Comparison of ENCODE assay signal across 8 mouse cellular contexts in the genomic region with DNA sequence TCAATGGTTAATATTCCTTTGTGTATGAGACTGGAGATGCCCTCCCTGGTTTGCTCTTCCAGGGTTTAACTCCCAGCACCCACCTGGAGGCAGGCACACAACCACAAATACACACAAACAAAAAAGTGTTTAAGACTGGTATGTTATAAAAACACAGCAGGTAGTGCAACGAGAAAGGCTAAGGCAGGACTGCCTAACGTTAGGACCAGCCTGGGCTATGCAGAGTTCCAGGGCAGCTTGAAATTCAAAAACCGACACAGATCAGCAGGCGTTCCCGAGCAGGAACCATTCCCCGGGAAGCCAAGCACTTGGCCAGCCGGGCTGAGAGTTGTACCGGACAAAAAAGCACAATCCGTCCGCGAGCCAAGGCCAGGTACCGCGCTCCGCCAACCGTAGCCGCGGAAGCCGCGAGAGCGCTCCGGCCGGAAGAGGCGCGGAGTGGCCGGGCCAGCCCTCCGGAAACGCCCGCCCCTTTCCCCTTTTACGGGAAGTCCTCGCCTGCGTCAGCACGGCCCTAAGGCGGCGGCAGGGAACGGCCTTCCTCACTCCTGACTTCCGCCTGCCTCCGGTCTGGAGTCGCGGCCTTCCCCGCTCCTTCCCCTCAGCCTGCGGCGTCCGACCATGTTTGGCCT. TPM values are rescaled to one million over a fixed set of nuclear protein-coding genes. Genes with fewer than 3 reads are reported as not detected.
DNase-seq lines count a peak whose midpoint lies in the region; ATAC-seq and TF ChIP-seq lines count a peak whose summit lies in the region.

A gene (plus strand): TSS at position 553 of the 632 bp plus-strand sequence.

- WGBS in hindbrain, embryonic 13.5 days = under 1% methylated on average over 43 of the region's 43 CpGs

- peak; percentile 90 for DNase-seq in Patski (ENCODE audit: low read depth, low spot score)
- peak; percentile 94 to 96 for DNase-seq in cerebellum, postnatal 14 days
- peak; percentile 84 to 89 for DNase-seq in frontal cortex, postnatal 25 days (ENCODE audit: low spot score in 2 of 2)
- DNase-seq in layer of hippocampus, postnatal 25 days (ENCODE audit: extremely low spot score in 1 of 2, low spot score in 1 of 2) = peak; percentile 87 to 91
- DNase-seq in lung, postnatal 14 days = peak; percentile 98
- DNase-seq in ovary, postnatal 36 days (ENCODE audit: low spot score) = peak; percentile 96
- peak; percentile 94 for DNase-seq in thymus, postnatal 14 days

- H3K36me3 ChIP-seq in hindbrain, embryonic 13.5 days = peaks cover 23% of the 10 kb centered on the region

- peak within 1 kb of the TSS; percentile 64 for H3K4me2 ChIP-seq in hindbrain, embryonic 13.5 days

- in situ Hi-C loops in Patski (cut with MboI; ENCODE audit: low pct_unique_long_range_greater_than_20kb) = no loop called here

- CTCF ChIA-PET in Patski (lab: Charles Lee) = no interaction called here

- peak within 1 kb of the TSS; percentile 99 for H3K4me3 ChIP-seq in hindbrain, embryonic 13.5 days

- H3K9me3 ChIP-seq in hindbrain, embryonic 13.5 days = no peaks in the 10 kb centered on the region

- H3K27ac ChIP-seq in hindbrain, embryonic 13.5 days = peak within 1 kb of the TSS; percentile 99

- H3K9ac ChIP-seq in hindbrain, embryonic 13.5 days = peak within 1 kb of the TSS; percentile 100

- POLR2A ChIA-PET in Patski (lab: Charles Lee) = interaction anchor here (0.7 to 12.3 kb wide), 7 partner anchors 9 to 31 kb away, joined by 3 to 109 read pairs (median 4); a partner anchor contains a TSS

- ATAC-seq in Patski = peak; percentile 84
- peak; percentile 97 for ATAC-seq in hindbrain, embryonic 13.5 days (ENCODE audit: low FRiP score)

- H3K4me1 ChIP-seq in hindbrain, embryonic 13.5 days (replicated peaks) = peaks cover 41% of the 10 kb centered on the region

- H3K27me3 ChIP-seq in Patski = no peaks in the 10 kb centered on the region
- H3K27me3 ChIP-seq in hindbrain, embryonic 13.5 days = no peaks in the 10 kb centered on the region

- no peak for TF ChIP-seq CTCF in Patski (IDR thresholded peaks at IDR 0.05)

RNA-seq across cellular contexts. Expression of the gene that starts here (rescaled TPM):
- polyA plus RNA-seq in Patski (2021) = 169 TPM
- 49.3 and 54.2 TPM in 2 replicates for polyA plus RNA-seq in hindbrain, embryonic 13.5 days (2015; fragmentation: Nextera tagmentation; extraction: Ambion mirVana)
- 10 to 100 TPM; 54.6 to 61.6 TPM for total RNA-seq in layer of hippocampus, postnatal 25 days (2021)

Comparison
In these comparisons a context has a peak if more than half of its experiments do, and no peak if none do; other contexts are left out.
1. Peak in every context shown above with its lines: DNase-seq, ATAC-seq, H3K4me3 ChIP-seq and H3K27ac ChIP-seq.